ENCODE assay signal across 35 mouse cellular contexts in genomic region chrX:14596799-14597198, GRCm38 (mm10).
"Had no signal": no experiment of that assay in that cellular context is flagged by ENCODE, and none has a peak within 500 bp of the region (broad histone marks: within the 10 kb centered on the region; RNA-seq: fewer than 3 reads in every experiment).

No protein-coding gene starts in this region.

- H3K4me3 ChIP-seq: heart, adult 2 months; heart, embryonic 10.5 days; heart, embryonic 12.5 days; heart, embryonic 13.5 days; heart, embryonic 15.5 days; hindbrain, embryonic 10.5 days; hindbrain, embryonic 12.5 days; hindbrain, embryonic 13.5 days; hindbrain, embryonic 15.5 days; intestine, embryonic 15.5 days; kidney, embryonic 15.5 days; layer of hippocampus, adult 2 months had no signal

- H3K9ac ChIP-seq: heart, embryonic 12.5 days; heart, embryonic 13.5 days; heart, embryonic 15.5 days; hindbrain, embryonic 12.5 days; hindbrain, embryonic 13.5 days; hindbrain, embryonic 14.5 days; hindbrain, embryonic 15.5 days; intestine, embryonic 15.5 days; kidney, embryonic 15.5 days had no signal

- H3K36me3 ChIP-seq: heart, embryonic 10.5 days; heart, embryonic 12.5 days; heart, embryonic 13.5 days; heart, embryonic 15.5 days; hindbrain, embryonic 10.5 days; hindbrain, embryonic 12.5 days; hindbrain, embryonic 13.5 days; hindbrain, embryonic 15.5 days; intestine, embryonic 15.5 days; kidney, embryonic 15.5 days had no signal

- H3K27me3 ChIP-seq: heart, embryonic 12.5 days; heart, embryonic 13.5 days; heart, embryonic 15.5 days; hindbrain, embryonic 12.5 days; hindbrain, embryonic 13.5 days; hindbrain, embryonic 15.5 days; intestine, embryonic 15.5 days; kidney, embryonic 15.5 days had no signal

- H3K4me2 ChIP-seq: heart, embryonic 11.5 days; heart, embryonic 12.5 days; heart, embryonic 13.5 days; heart, embryonic 15.5 days; hindbrain, embryonic 12.5 days; hindbrain, embryonic 13.5 days; hindbrain, embryonic 14.5 days; hindbrain, embryonic 15.5 days; intestine, embryonic 15.5 days; kidney, embryonic 15.5 days had no signal

- H3K9me3 ChIP-seq: heart, embryonic 10.5 days; heart, embryonic 12.5 days; heart, embryonic 13.5 days; heart, embryonic 15.5 days; hindbrain, embryonic 10.5 days; hindbrain, embryonic 12.5 days; hindbrain, embryonic 13.5 days; hindbrain, embryonic 15.5 days; intestine, embryonic 15.5 days; kidney, embryonic 15.5 days had no signal

- H3K27ac ChIP-seq: heart, adult 2 months; heart, embryonic 10.5 days; heart, embryonic 13.5 days; heart, embryonic 15.5 days; hindbrain, embryonic 10.5 days; hindbrain, embryonic 12.5 days; hindbrain, embryonic 13.5 days; hindbrain, embryonic 14.5 days; hindbrain, embryonic 15.5 days; hindbrain, postnatal 0 days; intestine, embryonic 15.5 days; kidney, embryonic 15.5 days; kidney, postnatal 0 days; layer of hippocampus, adult 2 months had no signal

- H3K4me1 ChIP-seq: heart, embryonic 10.5 days; heart, embryonic 12.5 days; heart, embryonic 13.5 days; heart, embryonic 15.5 days; hindbrain, embryonic 10.5 days; hindbrain, embryonic 12.5 days; hindbrain, embryonic 13.5 days; hindbrain, embryonic 15.5 days; intestine, embryonic 15.5 days; kidney, embryonic 15.5 days had no signal

- ATAC-seq: hindbrain, embryonic 16.5 days; hindbrain, postnatal 0 days; inflammation-experienced regulatory T-cells, adult 6 months; intestine, embryonic 15.5 days; intestine, embryonic 16.5 days; intestine, postnatal 0 days had no signal

- DNase-seq: heart, adult 2 months; heart, postnatal 10 days; heart, postnatal 14 days; heart, postnatal 36 days; heart, postnatal 4 days; kidney, adult 11 months; kidney, adult 18-20 months; kidney, adult 2 months; kidney, adult 8-10 months; kidney, adult 9 months; kidney, postnatal 10 days; kidney, postnatal 14 days; kidney, postnatal 25 days; kidney, postnatal 36 days; kidney, postnatal 4 days; layer of hippocampus, adult 9-11 months had no signal
